Mouse (Mus musculus): ENCODE measurements around the gene Pakap.

Pakap gene

DNA sequence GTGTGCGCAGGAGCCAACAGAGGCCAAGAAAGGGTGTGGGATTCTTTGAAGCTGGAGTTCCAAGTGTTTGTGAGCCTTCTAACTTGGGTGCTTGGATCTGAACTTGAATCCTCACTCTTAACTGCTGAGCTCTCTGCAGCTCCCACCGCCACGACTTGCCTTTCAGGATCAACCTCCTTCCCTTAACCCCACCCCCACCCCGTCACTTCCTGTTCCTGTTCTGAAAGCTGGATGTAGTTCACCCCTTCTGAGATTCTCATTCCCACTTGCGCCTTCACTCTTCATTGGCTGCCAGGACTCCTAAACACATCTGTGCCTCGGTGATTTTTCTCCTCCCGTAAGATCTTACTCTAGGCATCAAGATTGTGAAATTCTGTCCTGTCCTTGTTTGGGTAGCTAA, 106.4 kb downstream of the Pakap start:
- DNase-seq (ENCODE audit: low read depth) = peak; percentile 25

- DNase-seq (ENCODE audit: low read depth) = peak; percentile 27
Observed at GRCm38 (mm10) chr4:57675387-57675786, 107.4 kb downstream of the Pakap start.

GRCm38 (mm10) chr4:57677916-57678315, 109.9 kb downstream of the Pakap start:
- no peak for DNase-seq (ENCODE audit: low read depth)

GRCm38 (mm10) chr4:57678991-57679457, 111.0 kb downstream of the Pakap start:
- no peak for DNase-seq (ENCODE audit: low read depth)

DNA sequence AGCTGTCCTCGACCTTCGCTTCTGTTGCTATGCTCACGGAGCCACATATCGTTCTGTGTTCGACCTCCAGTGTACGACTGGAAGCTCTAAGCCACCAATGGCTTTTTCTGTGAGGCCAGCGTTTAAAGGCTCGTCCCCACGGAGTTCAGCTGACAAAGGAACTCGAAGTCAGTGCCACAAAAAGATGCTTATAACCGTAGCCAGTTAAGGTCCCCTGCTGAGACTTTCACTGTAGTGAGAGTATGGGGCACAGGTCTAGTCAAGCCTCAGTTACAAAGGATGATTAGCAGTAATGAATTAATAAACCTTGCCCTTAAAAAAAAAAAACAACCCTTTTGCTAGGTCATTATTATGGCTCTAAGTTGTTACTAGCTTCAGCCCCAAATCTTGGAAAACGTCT, 112.2 kb downstream of the Pakap start:
- no peak for DNase-seq (ENCODE audit: low read depth)

GRCm38 (mm10) chr4:57681511-57681910, 113.5 kb downstream of the Pakap start:
- DNase-seq (ENCODE audit: low read depth) = peak; percentile 56

- DNase-seq (ENCODE audit: low read depth) = no peak
Observed at GRCm38 (mm10) chr4:57682341-57682740, 114.4 kb downstream of the Pakap start.

DNA sequence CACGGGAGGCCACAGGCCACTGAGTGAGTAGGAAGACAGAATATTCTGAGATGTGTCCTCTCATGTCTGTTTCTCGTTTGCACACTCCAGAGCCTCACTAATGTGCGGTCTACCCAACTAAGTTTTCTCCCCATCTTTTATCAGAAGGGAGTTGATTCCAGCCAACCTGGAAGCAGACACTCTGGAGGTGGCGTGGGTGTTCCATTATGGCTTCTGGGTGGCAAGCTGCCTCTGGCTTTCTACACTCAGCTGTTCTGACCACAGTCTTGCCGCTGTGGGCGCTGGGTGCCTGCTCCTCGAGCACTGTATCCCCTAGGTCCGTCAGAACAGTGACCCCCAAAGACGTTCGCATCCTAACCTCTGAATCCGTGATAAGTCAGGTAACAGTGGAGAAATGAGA, 115.0 kb downstream of the Pakap start:
- no peak for DNase-seq (ENCODE audit: low read depth)

GRCm38 (mm10) chr4:57684676-57685215, 116.8 kb downstream of the Pakap start:
- DNase-seq (ENCODE audit: low read depth) = no peak

GRCm38 (mm10) chr4:57686736-57687135, 118.8 kb downstream of the Pakap start:
- no peak for DNase-seq (ENCODE audit: low read depth)

- no peak for DNase-seq (ENCODE audit: low read depth)
Observed at GRCm38 (mm10) chr4:57687583-57687982, 119.6 kb downstream of the Pakap start.

DNA sequence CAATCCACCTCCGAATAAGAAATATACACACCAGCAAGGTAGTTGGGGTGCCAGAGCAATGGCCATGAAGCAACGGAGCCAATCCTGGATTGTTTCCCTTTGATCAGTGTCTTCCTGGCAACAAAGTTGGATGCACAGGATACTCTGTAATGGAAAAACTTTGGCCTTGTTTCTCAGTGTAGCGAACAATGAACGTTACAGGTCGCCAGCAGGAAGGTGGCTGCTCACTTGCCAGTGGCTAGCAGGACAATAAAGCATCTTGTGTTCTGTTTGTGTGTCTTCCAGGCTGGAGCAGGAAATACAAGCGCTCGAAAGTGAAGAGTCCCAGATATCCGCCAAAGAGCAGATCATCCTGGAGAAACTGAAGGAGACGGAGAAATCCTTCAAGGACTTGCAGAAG, 120.2 kb downstream of the Pakap start:
- DNase-seq (ENCODE audit: low read depth) = no peak

GRCm38 (mm10) chr4:57690001-57690400, 122.0 kb downstream of the Pakap start:
- no peak for DNase-seq (ENCODE audit: low read depth)

GRCm38 (mm10) chr4:57690805-57691204, 122.8 kb downstream of the Pakap start:
- no peak for DNase-seq (ENCODE audit: low read depth)

DNA sequence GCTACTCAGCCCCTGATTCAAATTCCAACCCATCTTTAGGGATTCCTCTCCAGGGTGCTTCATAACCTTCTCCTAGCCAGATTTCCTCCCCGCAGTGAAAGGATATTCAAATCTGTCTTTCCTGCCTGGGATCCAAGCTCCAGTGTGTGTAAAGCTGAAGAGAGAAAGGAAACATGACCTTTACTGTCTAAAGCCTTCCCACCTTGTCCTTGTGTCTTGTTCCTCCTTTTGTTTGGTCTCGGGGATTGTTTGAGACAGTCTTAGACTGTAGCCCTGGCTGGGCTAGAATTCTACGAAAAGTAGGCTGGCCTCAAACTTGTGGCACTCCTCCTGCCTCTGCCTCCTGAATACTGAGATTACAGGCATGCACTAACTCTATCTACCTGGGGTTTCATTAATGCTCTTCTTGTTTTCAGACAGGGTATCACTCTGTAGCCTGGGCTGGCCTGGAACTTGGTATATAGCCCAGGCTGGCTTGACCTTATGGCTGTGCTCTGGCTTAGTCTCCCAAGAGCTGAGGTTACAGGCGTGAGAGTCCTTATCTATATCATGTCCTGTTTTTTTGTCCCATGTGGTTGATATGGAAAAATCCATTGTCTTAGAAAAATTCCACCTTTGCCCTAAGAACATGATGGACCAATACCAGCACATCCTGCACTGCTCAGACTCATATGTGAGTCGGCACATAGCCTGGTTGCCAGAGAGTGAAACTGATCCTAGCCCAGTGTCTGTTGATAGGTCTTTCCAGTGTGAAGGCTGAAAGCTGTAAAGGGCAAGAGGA, 126.6 kb downstream of the Pakap start:
- no peak for DNase-seq (ENCODE audit: low read depth)

DNA sequence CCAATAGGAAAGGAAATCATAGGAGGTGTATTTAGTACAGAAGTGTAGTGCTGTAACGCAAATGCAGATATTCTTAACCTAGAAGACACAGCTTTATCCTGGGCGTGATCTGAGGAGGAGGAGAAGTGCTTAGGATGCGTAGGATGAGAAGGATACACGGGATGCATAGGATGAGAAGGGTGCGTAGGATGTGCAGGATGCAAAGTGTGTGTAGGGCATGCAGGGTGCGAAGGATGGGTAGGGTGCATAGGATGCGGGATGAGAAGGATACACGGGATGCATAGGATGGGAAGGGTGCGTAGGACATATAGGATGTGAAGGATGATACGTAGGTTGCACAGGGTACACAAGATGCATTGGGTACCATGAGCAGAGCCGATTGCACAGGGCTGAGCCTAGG, 129.0 kb downstream of the Pakap start:
- DNase-seq (ENCODE audit: low read depth) = no peak

DNA sequence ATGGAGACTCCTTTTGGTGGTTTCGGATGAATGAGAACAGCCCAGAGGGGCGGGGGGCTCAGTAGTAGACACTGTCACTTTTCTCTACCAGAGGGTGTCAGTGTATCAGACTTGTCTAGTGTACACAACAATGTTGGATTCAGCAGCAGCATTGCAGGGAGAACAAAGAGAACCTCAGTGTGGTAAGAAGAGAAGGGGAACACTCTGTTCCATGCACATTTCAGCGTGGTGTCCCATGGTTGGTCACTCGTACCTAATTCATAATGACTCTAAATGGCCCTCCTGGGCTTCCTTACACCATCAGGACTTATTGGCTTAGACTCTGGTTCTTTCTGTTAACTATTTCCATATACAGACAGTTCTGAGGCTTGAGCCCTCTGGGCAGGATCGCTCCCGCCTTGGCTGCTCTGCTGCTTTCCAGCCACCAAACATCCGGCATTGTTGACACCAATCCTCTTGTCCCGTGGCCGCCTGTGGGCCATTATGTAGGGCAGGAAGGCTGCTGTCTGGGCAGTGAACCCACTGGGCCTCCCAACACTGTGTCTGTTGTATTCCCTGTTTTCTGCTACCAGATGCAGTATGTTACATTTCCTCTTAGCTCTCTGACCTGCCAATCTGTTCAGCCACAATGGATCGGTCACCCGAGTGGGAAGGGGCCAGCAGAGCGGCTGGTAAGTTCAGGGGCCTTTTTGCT, 130.1 kb downstream of the Pakap start:
- DNase-seq (ENCODE audit: low read depth) = no peak

DNA sequence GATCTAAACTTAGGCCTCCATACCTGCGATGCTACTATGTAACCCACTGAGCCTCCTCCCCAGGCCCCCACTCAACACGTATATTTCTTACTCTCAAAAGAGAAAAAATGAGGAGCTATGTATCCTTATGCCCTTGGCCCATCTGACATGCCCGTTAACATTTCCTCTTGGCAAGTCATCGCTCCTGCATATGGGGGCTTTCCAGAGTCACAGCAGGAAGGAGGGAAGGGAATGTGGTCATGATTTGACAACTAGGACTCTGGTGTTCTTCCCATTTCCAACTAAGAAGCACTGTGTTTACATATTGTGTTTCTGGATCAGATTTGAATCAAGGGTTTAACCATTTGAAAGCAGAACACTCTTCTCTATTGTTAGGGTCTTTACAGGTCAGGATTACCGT, 133.6 kb downstream of the Pakap start:
- DNase-seq (ENCODE audit: low read depth) = no peak

- no peak for DNase-seq (ENCODE audit: low read depth)
Observed at GRCm38 (mm10) chr4:57703574-57704470, 135.8 kb downstream of the Pakap start.

DNA sequence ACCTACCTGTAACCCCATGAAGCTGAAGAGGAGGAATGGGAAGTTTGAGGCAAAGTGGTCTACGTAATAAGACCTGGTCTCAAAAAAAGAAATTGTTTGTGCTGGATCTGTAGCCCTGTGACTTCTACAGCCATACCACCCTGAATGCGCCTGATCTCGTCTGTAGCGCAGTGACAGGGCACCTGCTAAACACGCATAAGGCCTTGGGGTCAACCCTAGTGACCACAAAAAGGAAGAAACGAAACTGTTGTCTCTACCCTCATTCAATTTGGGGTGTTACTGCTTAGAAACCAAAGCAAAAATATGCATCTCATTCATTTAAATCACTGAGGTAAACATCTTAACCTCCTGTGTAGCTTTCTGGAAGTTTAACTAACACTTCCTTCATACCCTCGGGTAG, 136.6 kb downstream of the Pakap start:
- DNase-seq (ENCODE audit: low read depth) = no peak

GRCm38 (mm10) chr4:57715849-57716248, 147.9 kb downstream of the Pakap start:
- no peak for DNase-seq (ENCODE audit: low read depth)

DNA sequence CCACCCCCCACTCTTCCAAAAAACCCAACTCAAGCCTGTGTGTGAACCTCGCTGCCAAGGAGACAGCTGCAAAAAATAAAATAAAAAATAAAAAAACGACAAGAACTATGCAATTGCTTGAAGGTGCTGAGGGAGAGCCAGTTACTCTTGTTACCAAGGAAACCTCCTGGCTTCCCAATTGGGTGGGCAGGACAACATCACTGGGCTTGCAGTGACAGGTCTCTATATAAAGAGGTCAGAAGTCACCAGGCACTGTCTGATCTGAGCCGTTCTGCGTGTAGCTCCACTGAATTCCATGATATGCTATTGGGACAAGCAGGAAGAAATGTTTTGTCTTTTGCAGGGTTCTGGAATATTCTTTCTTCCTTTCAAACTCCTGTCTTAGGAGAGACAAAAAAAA, 148.8 kb downstream of the Pakap start:
- DNase-seq (ENCODE audit: low read depth) = no peak
